Mouse (Mus musculus): ENCODE results near the gene Olfr412. TPM values are rescaled to one million over a fixed set of nuclear protein-coding genes. Genes with fewer than 3 reads are reported as not detected.

Olfr412 gene
- total RNA-seq (2021) = not detected
- long read RNA-seq, experiment 1 = 0 reads
- long read RNA-seq, experiment 2 = 0 reads

DNA sequence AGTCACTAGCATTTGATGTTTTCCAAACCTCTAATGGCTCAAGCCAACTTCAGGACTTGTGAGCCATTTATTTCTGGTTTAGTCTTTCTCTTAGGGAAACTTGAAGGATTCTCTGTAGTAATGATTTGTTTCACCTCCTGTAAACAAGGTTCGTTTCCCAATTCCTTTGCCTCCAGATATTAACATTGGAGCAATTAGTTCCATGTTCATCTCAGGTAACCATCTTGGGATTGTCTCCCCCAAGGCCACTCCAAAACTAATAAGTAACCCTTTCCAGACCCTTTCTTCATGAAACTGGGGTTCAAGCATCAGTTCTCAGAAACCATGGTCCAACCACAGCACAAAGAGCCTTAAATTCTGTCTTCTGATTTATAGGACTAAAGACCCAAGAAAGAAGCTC is at the start of gene Olfr412:
Gene Olfr412 (plus strand): TSS at position 301 of the 400 bp plus-strand sequence.
- DNase-seq = no peak

DNA sequence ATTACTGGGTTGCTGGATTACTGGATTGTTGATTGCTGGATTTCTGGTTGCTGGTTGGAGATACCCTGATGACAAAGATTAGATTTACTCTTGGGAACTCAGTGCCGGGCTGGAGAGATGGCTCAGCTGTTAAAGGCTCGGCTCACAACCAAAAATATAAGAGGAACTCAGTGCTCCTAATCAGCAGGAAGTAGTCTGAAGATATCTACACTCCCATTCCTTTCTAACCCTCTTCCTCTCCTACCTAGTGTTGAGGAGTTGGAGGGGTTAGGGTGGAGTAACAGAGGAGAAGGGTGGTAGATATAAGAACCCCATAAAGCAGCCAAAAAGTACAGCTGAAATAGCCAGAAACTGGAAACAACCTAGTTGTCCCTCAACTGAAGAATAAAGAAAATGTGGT is 35.8 kb upstream of the Olfr412 start:
- no peak for DNase-seq

DNA sequence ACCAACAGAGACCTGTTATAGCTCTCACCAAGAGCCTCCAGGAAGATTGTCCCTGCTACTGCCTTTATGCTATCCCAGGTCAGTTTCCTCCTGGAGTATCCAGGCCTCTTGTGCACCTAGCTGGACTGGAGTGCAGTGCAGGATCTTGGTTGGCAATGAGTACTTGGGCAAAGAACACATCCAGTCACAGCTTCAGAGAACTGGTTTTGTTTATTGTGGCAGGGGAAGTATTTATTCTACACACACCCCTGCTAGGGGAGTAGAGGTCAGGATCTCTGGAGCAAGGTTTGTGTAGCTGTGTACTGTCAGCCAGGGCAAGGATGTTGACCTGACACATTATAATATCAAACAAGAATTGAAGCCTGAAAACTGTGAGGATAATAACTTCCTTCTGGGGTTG is 33.1 kb upstream of the Olfr412 start:
- no peak for DNase-seq

DNA sequence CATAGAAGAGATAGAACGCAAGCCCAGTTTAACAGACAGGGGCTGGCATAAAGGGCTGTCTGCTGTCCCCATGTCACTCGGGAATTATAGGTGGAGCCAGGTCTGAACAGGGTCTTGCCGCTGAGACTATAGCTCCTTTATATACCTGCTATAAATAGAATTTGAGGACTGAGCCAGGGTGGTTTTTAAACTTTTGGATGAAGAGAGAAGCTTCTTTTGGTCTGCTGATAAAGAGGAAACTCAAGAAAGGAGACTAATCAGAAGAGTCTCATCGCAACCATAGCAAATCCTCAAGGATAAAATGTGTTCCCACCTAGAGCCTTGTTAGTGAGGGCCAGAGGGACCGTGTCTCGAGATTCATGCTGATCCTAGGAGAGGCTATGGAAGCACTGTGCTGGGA is 23.9 kb upstream of the Olfr412 start, which contains the start of gene Olfr410:
Gene Olfr410 (minus strand): TSS at position 101 of the 400 bp plus-strand sequence.
- no peak for DNase-seq

DNA sequence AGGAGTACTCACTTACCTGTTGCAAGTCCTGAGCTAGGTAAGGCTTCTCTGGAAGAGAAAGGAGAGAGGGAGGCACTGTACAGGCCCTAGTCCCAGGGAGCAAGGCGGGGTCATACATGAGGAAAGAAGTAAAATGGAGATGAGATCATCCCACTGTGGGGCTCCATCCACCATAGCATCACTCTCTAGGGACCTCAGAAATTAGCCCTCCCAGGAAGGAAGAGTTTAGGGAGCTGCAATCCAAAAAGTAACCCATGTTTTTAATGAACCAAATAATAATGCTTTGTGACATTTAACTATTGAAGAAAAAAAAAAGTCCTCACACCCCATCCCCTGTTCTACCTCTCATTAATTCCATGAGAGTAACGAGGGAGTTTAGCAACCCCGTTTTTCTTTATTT is 9.3 kb upstream of the Olfr412 start, which contains the start of gene Olfr411:
Gene Olfr411 (minus strand): TSS at position 101 of the 400 bp plus-strand sequence.
- no peak for DNase-seq

DNA sequence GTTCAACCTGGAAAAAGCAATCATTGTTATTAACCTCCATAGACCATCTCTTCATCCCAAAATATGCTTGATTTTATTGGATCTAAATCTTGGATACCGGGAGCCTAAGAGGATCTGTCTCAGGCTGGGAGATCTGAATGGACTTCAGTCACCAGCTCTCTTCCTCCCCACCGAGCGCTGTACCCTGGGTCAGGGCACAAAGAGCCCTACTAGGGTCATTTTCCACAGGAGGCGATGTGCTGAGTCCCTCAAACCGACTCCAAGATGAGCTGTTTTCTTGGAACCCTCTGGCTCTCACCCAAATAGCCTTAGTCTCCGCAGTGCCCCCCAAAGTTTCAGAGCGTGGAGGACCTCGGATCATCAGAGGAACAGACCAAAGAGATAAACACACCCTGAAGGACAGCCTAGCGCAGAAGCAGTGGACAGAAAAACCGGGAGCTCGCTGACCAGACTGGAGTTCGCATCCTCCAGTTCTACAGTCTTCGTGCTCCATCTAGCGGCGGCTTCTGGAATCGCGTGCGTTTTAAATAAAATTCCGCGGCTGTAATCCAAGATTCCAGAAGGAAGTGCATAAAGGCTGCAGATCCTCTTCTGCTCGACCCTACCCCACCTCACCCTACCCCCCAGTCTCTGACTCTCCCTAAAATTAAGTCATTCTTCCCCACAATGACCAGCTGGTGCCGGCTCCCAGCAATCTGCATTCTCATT is 9.7 kb downstream of the Olfr412 start:
- peak; percentile 27 for DNase-seq

DNA sequence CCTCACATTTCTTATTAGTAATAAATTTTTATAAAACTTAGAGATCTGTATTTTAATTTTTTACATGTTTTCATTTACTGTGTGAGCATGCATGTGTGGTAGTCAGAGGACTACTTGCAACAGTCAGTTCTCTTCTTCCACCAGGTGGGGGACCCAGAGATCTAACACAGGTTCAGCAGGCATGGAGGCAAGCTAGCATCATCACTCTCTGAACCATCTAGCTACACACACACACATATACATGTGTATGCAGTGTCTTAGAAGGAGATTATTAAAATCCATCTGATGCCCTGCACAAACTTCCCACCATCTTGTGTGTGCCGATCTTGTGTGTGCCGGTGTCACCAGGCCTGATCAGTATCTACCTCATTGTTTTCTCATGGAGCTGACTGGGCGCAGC is 15.0 kb downstream of the Olfr412 start:
- DNase-seq = no peak

DNA sequence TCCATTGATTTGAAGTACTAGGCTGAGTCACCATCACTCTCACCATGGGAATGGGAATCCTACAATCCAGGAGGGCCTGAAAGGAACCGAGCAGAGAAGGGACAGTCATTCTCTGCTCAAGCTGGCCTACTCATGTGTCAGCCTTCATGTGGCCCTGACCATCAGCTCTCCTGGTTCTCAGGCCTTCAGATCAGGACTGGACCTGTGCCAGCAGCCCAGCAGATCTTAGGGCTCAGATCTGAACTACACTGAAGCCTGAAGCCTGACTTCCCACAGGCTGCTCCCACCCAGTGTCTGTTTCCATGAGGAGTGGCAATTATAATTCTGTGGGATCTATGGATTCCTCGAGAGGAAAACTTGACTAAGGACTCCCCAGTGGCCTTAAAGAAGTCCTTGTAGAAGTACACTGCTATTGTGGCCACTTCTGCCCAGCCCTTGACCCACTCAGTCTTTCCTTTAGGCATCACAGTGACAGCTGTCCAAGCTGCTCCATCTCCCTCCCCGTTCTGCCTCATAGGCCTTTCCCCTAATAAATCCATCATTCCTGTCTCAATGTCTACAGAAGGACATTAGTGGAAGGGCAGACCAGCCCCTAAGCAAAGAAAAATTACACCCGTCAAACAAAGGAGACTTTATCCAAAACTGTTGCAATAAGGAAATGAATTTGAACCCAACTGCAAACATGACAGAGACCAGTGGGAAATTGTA is 17.5 kb downstream of the Olfr412 start:
- no peak for DNase-seq

DNA sequence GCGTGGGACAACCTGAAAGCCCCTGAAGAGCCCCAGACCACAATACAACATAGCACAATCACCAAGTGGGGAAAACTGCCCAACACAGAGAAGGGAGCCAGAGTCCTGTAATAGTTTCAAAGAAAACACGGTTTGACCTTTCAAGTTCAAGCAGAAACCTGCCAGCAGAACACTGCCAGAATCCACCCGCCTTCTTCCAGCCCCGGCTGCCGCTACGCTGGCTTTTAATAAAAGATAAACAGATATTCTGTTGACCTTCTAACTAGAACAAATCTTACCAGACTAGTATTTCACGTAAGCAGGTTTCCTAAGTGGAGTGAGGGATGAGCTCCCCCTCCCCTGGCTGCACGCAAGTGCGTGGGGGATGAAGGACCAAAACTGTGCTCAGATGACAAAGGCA is 23.8 kb downstream of the Olfr412 start:
- DNase-seq = no peak

DNA sequence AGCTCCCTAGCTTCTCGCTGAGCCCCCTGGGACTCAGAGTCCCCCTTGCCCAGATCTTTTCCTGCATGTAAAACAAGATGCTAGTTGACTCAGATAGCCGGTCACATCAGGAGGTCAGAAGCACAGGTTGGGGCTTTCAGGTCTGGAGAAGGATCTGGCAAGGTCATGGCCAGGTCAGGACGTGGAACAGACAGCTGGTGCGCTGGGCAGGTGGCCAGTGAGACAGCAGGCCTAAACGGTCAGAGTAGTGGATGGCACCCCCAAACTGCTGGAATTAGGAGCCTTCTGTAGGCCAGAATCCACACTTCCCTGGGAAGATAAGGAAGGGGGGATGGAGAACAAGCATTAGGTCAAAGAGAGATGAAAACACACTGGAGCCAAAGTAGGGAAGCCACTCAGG is 25.3 kb downstream of the Olfr412 start:
- no peak for DNase-seq

DNA sequence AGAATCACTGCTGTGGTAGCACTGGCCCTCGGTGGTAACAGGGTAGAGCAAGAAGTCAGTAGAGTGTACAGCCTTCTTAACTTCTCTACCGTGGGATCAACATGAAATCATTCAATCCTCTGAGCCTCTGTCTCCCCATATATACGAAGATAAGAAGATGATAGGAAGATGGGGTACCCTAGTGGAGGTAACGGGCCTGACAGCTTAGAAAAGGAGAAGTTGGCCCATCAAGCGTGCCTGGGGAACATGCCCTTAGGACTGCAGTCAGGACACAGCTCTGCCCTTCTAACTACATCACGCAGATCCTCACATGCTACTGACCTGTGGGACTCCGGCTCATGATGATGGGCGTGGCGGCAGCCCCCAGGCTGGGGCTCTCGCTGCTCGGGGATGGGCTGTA is 30.0 kb downstream of the Olfr412 start:
- DNase-seq = no peak

DNA sequence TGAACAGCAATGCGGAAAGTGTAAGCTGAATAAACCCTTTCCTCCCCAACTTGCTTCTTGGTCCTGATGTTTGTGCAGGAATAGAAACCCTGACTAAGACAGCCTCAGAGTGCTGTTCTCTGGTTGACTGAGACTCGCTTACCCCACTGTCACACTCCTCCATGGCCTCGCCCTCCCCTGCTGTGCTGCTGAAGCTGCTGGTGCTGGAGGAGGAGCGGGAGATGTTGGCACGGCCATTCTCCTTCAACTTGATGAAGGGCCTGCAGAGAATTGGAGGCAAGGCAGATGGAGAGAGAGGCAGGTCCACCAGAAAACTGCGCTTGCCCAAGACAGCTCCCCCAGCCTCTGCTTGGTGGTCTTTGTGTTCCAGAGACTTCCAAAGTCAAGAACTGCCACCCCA is 31.0 kb downstream of the Olfr412 start:
- DNase-seq = no peak

DNA sequence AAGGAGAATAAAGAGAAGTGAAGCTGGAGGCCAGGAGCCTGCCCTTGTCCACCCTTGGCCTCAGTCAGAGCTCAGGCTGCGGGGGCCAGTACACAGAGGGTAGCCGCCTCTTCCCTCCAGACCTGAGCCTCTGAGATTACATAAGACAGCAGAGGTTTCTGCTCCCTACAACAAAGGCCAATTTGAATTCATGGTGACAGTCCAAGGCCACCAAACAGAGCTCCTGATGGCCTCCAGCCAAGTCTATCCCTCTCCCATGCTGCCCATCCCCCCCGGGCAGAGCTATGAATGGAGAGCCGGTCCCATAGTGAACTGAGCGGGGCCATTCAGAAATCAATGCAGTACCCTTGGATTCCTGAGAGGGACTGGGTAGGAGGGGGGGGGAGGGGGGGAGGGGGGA is 31.6 kb downstream of the Olfr412 start:
- DNase-seq = no peak

DNA sequence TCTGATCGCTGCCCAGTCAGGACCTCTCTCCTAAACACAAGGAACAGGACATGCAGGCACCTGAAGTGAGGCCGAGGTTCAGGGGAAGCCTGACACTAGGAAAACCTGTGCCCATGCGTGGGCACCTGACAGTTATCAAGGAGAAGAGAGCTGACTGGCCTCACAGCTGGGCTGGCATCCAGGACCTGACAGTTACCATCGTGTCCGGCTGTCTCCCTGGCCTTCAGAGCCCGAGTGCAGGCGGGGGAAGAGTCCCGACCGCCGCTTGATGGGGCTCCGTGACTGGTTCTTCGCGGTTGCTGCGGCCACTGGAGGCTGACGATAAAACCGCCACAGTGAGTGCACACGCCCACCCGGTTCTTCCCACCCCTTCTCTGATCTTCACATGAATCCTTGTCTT is 33.7 kb downstream of the Olfr412 start:
- no peak for DNase-seq

DNA sequence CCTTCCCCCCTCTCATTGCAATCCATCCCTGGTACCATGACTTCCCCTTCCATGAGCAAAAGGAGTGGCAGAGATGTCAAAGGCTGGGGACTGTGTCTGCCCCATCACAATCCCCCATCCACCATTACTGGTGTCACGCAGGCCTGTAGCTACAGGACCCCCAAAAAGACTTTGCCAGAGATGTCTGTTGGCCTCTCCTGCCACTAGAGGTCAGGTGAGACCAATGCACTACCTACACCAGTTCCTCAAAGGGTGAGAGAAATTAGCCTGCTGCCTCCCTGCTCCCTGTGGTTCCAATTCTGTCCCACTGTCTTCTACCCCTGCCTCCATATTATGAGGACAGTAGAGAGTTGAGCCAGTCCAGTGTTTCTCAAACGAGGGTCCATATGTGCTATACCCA is 40.3 kb downstream of the Olfr412 start:
- no peak for DNase-seq

DNA sequence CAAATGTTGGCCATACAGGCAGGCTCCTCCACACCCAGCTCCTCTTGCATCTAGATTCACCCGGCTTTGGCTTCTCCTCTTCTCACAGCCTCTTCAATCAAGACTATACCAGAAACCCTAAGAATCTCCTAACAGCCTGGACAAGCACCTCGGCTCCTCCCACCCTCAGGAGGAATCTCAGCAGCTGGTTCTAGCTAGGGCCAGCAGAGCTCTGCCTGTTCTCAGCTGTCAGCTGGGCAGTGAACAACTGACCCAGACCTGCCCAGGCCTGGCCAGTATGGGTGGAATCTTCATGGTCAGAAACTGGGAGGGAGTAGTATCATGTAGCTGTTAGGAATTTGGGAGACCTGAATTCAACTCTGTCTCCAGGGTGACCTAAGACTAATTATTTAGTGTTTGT is 42.3 kb downstream of the Olfr412 start:
- peak; percentile 70 for DNase-seq

DNA sequence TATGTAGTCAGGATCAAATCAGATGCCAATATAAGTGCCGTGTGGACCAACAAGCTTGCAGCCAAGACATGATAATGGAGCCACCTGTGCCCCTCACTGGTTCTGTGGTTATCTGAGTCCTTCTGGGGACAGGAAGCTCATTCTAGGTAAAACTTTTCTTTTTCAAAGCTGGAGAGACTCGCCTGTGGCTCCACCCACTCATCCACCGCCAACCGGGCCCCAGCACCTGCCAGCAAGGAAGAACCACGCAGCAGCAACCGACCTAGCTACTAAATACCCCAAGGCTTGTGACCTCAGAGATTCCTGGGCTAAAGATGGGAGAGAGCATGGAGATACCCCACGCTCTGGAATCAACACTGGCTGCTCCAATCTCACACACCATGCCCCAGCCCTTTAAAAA is 43.3 kb downstream of the Olfr412 start:
- no peak for DNase-seq

DNA sequence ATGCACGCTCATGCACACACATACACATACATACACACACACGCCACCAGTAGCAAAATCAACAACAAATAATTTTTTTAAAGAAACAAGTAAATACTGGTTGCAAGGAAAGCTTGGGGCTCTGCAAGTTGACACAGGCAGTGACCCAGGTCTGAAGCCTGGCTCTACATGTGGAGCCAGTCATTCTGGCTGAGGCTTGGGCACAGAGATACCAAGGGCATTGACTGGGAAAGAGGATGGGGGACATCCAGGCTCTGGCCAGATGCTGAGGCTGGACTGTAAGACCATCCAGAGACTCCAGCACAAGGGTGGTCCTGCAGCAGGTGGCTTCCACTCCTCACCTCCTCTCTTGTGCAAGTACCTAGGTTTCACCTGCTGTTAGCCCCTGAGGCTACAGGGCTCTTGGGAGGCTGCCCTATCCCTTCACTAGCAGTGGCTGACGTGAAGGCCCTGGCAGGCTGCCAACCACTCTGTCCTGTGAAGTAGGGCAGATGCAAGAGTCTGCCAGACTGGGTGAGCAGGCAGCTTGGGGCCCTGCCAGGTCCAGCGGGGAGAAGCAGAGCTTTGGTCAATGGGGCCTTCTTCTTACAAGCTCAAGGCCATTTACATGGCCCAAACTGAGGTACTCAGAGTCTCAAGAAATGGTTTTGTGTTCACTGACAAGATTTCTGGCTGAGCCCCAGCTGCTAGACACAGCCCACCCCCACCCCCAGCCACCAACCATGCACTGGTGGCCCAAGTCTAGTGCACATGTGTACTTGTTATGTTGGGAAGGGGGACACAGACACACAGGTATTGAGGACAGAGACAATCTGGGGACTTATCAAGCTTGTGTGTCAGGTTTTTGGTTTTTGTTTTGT is 46.9 kb downstream of the Olfr412 start:
- peak; percentile 80 for DNase-seq

DNA sequence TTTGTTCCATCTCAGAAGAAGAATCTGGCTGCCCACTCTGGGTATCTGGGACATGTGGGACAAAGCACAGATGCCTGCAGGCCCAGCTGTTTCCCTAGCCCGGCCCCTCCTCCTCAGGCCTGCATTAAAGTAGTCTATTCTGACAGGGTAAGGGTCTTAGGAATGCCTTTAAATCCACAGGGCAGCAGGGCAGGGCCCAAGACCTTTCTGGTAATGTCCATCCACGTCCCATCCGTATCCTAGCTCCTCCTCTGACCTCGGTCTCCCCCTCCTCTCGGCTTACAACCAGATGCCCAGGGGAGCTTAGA is 47.5 kb downstream of the Olfr412 start:
- no peak for DNase-seq

DNA sequence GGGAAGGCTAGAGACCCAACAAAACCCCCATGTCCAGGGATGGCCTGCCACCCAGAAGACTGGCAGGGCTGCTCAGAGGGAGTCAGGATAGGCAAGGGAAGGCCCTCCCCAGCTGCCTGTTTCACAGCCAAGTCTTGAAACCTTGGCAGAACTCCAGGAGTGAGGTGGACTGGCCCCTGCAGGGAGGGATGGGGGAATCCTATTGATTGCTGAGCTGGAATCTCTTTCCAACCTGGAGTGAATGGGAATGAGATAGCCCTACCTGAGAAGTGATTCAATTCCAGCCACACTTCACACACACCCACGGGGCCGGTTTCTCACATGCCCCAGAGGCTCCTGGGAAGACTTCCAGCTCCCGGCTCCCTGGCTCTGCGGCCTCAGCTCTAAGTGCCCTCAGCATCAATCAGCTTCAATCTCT is 47.9 kb downstream of the Olfr412 start:
- peak; percentile 43 for DNase-seq

DNA sequence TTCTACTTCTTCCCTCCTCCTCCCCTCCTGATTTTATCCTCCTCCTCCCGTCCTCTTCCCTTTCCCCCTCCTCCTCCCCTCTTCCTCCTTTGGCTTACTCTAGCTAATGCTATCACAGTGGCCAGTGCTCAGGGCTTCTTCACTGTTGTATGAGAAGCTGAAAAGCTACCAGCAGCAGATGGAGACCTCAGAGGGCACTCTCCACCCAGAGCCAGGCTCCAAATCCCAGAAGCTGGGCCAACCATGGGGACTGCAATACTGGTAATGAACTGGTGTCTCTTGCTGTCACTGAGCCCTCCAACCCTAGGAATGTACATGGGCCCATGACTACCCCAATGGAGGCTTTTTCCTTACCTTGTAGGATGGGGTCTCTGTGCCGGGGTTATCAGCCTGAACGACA is 50.1 kb downstream of the Olfr412 start:
- DNase-seq = no peak

DNA sequence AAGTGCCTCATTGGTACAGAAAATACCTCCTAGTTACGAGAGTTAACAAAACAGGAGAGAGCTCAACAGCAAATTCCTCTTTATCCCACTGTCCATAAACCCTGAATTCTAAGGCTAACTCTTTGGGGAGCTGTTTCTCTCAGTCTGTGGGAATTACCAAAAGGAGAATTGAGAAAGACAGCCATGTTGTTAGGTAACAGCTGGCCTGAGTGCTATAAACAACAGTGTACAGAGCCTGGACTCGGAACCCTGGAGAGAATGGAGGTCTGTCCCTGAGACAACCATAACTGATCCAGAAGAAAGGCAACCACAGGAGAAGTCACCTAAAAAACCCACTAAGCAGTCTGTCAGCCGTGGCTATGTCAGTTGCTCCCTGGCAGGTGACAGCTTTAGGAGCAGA is 50.6 kb downstream of the Olfr412 start:
- DNase-seq = no peak

DNA sequence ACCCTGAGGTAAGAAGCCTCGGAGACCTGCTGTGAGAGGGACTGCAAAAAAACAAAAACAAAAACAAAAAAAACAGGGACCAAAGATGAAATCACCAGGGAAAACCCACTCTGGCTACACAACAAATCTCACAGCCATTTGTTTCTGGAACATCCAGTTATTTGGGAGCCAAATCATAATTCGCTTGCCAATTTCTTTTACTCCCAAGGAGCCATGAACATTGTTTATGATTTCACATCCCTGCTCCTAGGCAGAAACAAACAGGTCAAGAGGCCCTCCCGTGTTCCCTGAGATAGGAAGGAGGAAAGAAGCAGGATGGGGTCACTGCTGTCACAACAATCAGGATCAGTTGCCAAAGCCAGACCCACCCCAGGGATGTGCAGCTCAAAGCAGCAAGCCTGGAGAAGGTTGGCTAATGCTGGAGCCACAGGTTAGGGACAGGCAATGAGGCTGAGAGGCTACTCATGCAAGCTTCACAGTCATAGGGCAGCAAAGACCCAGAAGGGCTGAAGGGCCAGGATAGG is 51.6 kb downstream of the Olfr412 start:
- no peak for DNase-seq

Measured in gastrocnemius, postnatal 25 days (tissue).